Mouse (Mus musculus) retina, postnatal 7 days (tissue): ENCODE results near the gene Npas1.

Experiments
- DNase-seq: peaks from one replicate; pipeline ENCODE4 v3.0.0-alpha.2; 2012; ENCODE audit warnings: low read depth, low spot score

The Npas1 gene

GRCm38 (mm10) chr7:16471549-16471948 lies 6.0 kb downstream of the Npas1 start:
- DNase-seq: no peak

- DNase-seq: no peak
Observed at GRCm38 (mm10) chr7:16468115-16468514, 9.4 kb downstream of the Npas1 start.

GRCm38 (mm10) chr7:16466565-16466964 lies 11.0 kb downstream of the Npas1 start:
- no peak for DNase-seq

GRCm38 (mm10) chr7:16465568-16465967 lies 12.0 kb downstream of the Npas1 start:
- DNase-seq: no peak

- DNase-seq: peak; percentile 68
Observed at GRCm38 (mm10) chr7:16465160-16465559, 12.4 kb downstream of the Npas1 start.

GRCm38 (mm10) chr7:16463214-16463613 lies 14.3 kb downstream of the Npas1 start:
- DNase-seq: peak; percentile 69

- DNase-seq: no peak
Observed at GRCm38 (mm10) chr7:16461705-16462104, 15.8 kb downstream of the Npas1 start.

GRCm38 (mm10) chr7:16461151-16461550 lies 16.4 kb downstream of the Npas1 start:
- DNase-seq: no peak

GRCm38 (mm10) chr7:16460566-16460965 lies 17.0 kb downstream of the Npas1 start:
- no peak for DNase-seq

GRCm38 (mm10) chr7:16456289-16456688 lies 21.2 kb downstream of the Npas1 start:
- no peak for DNase-seq

GRCm38 (mm10) chr7:16455016-16455415 lies 22.5 kb downstream of the Npas1 start:
- DNase-seq: no peak

GRCm38 (mm10) chr7:16453118-16453711 lies 24.3 kb downstream of the Npas1 start:
- DNase-seq: no peak

GRCm38 (mm10) chr7:16452587-16453073 lies 24.9 kb downstream of the Npas1 start, which contains the start of gene Tmem160:
Gene Tmem160 (plus strand): TSS chr7:16452779.
- peak; percentile 75 for DNase-seq

GRCm38 (mm10) chr7:16451656-16452055 lies 25.9 kb downstream of the Npas1 start:
- DNase-seq: no peak

- no peak for DNase-seq
Observed at GRCm38 (mm10) chr7:16441241-16441640, 36.3 kb downstream of the Npas1 start.

- DNase-seq: no peak
Observed at GRCm38 (mm10) chr7:16435088-16435487, 42.4 kb downstream of the Npas1 start.

- no peak for DNase-seq
Observed at GRCm38 (mm10) chr7:16433352-16433971, 44.1 kb downstream of the Npas1 start.

GRCm38 (mm10) chr7:16426129-16426729 lies 51.3 kb downstream of the Npas1 start:
- peak; percentile 68 for DNase-seq

GRCm38 (mm10) chr7:16425721-16426120 lies 51.8 kb downstream of the Npas1 start:
- DNase-seq: no peak

- DNase-seq: no peak
Observed at GRCm38 (mm10) chr7:16423731-16424130, 53.8 kb downstream of the Npas1 start.

GRCm38 (mm10) chr7:16422222-16422856 lies 55.2 kb downstream of the Npas1 start:
- no peak for DNase-seq

GRCm38 (mm10) chr7:16420493-16421118 lies 56.9 kb downstream of the Npas1 start:
- no peak for DNase-seq
